In the genomic region with DNA sequence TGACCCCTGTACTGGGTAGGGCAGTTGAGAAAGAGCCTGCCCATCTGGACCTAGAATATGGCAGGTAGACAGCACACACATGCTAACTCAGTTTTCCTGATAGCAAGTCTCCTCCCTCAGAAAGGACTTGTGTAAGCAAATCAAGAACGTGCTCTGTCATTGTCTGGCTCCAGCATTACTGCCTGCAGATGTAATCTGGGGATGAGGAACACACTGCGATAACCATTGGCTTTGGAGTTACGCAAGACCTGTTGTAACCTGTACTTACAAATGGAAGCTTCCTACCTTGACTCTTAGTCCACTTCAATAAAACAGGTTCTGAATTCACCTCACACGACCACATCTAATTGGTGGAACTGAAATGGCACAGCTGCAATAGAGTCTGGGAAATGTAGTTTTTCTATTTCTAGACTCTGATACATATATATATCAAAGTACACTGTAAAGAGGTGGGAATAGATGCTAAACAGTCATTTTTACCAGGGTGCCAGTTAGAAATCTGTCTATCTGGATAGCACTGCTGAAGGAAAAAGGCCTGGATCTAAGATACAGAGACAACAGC, we compare ENCODE assay signal across 17 mouse cellular contexts. TPM values are rescaled to one million over a fixed set of nuclear protein-coding genes. Genes with fewer than 3 reads are reported as not detected.
DNase-seq lines count a peak whose midpoint lies in the region; ATAC-seq and TF ChIP-seq lines count a peak whose summit lies in the region.
"Had no signal": no experiment of that assay in that cellular context is flagged by ENCODE, and none has a peak within 500 bp of the region (broad histone marks: within the 10 kb centered on the region; RNA-seq: fewer than 3 reads in every experiment).

No protein-coding gene starts in this region.

- no peak for DNase-seq in liver, postnatal 0 days
- DNase-seq in liver (no peak), MEL (ENCODE audit: low read depth, low spot score) (peak; percentile 42)
- DNase-seq in fat pad, adult 2 months (ENCODE audit: extremely low read depth, low read depth, low spot score), result peak; percentile 87
- DNase-seq in left cerebral cortex, adult 9 months (ENCODE audit: low spot score in 2 of 2), result no peak
- DNase-seq in testis, postnatal 14 days (ENCODE audit: low spot score), result no peak
- DNase-seq: adrenal gland, postnatal 14 days; cerebellum, postnatal 25 days; thymus, postnatal 36 days had no signal

- no peak overlapping the region for H3K9ac ChIP-seq in liver, postnatal 0 days (replicated peaks)
- H3K9ac ChIP-seq in MEL (ENCODE audit: control insufficient read depth, low read depth, low read length, poor library complexity, severe bottlenecking), result no peak overlapping the region
- H3K9ac ChIP-seq: embryonic facial prominence, embryonic 15.5 days; forebrain, embryonic 13.5 days; lung, embryonic 15.5 days; neural tube, embryonic 15.5 days had no signal

- no peak for TF ChIP-seq CTCF in liver, postnatal 0 days (IDR thresholded peaks at IDR 0.05; ENCODE audit: low read depth)
- no peak for TF ChIP-seq CTCF in MEL (IDR thresholded peaks at IDR 0.05 in 2 of 3, conservative IDR thresholded peaks at IDR 0.05 in 1 of 3; ENCODE audit: control insufficient read depth in 1 of 3, insufficient read depth in 1 of 3, low read depth in 2 of 3, low read length in 3 of 3, poor library complexity in 1 of 3, severe bottlenecking in 1 of 3)

- H3K4me2 ChIP-seq in liver, postnatal 0 days (ENCODE audit: low read depth, low read length), result no peak overlapping the region
- H3K4me2 ChIP-seq: embryonic facial prominence, embryonic 15.5 days; forebrain, embryonic 13.5 days; lung, embryonic 15.5 days; neural tube, embryonic 15.5 days had no signal

- H3K79me2 ChIP-seq in MEL (ENCODE audit: control insufficient read depth, insufficient read depth, low read length, poor library complexity), result no peaks in the 10 kb centered on the region

- 0 out of 2 replicates have a peak, but pooled peaks cover 2% of the 10 kb centered on the region for H3K27me3 ChIP-seq in liver, postnatal 0 days (ENCODE audit: insufficient read depth, low read length)
- H3K27me3 ChIP-seq in MEL (ENCODE audit: control insufficient read depth in 1 of 2, insufficient read depth in 2 of 2, low read length in 2 of 2), result no peaks in the 10 kb centered on the region
- H3K27me3 ChIP-seq: forebrain, embryonic 13.5 days; neural tube, embryonic 15.5 days had no signal

- no peak for TF ChIP-seq RAD21 in MEL (IDR thresholded peaks at IDR 0.05; ENCODE audit: low read depth, low read length)

- TF ChIP-seq EP300 in liver, postnatal 0 days (IDR thresholded peaks at IDR 0.05; ENCODE audit: low read depth), result no peak
- no peak for TF ChIP-seq EP300 in MEL (IDR thresholded peaks at IDR 0.05; ENCODE audit: low read depth in 1 of 2, low read length in 2 of 2)

- H3K4me3 ChIP-seq in liver, postnatal 0 days (ENCODE audit: low read depth, low read length), result no peak overlapping the region
- H3K4me3 ChIP-seq in MEL (ENCODE audit: control insufficient read depth in 1 of 2, insufficient read depth in 1 of 2, low read depth in 2 of 2, low read length in 2 of 2), result no peak overlapping the region; a peak in 1 of 4 replicates
- H3K4me3 ChIP-seq: embryonic facial prominence, embryonic 15.5 days; forebrain, embryonic 13.5 days; heart, embryonic 10.5 days; lung, embryonic 15.5 days; neural tube, embryonic 15.5 days had no signal

- H3K27ac ChIP-seq in liver, postnatal 0 days (ENCODE audit: low read depth), result no peak overlapping the region
- H3K27ac ChIP-seq in MEL (ENCODE audit: control insufficient read depth, low read depth, low read length), result no peak overlapping the region
- H3K27ac ChIP-seq: embryonic facial prominence, embryonic 15.5 days; forebrain, embryonic 13.5 days; heart, embryonic 10.5 days; kidney, postnatal 0 days; lung, embryonic 15.5 days; neural tube, embryonic 15.5 days had no signal

- WGBS in liver, postnatal 0 days (ENCODE audit: insufficient replicate concordance), result 43% methylated on average over 4 of the region's 4 CpGs

- H3K9me3 ChIP-seq in liver, postnatal 0 days (ENCODE audit: low read length), result no peaks in the 10 kb centered on the region
- no peaks in the 10 kb centered on the region for H3K9me3 ChIP-seq in MEL (replicated peaks; ENCODE audit: insufficient read depth, low read length)
- H3K9me3 ChIP-seq: embryonic facial prominence, embryonic 15.5 days; forebrain, embryonic 13.5 days; G1E; heart, embryonic 10.5 days; lung, embryonic 15.5 days; neural tube, embryonic 15.5 days had no signal

- no peaks in the 10 kb centered on the region for H3K36me3 ChIP-seq in liver, postnatal 0 days (replicated peaks; ENCODE audit: insufficient read depth, low read length)
- H3K36me3 ChIP-seq in MEL (ENCODE audit: control insufficient read depth in 1 of 2, insufficient read depth in 2 of 2, low read length in 2 of 2), result peaks cover 0 to 7% of the 10 kb centered on the region in 2 experiments; a peak in 2 of 4 replicates
- H3K36me3 ChIP-seq: embryonic facial prominence, embryonic 15.5 days; G1E; heart, embryonic 10.5 days; lung, embryonic 15.5 days; neural tube, embryonic 15.5 days had no signal

- TF ChIP-seq POLR2A in MEL (IDR thresholded peaks at IDR 0.05; ENCODE audit: control insufficient read depth in 1 of 2, insufficient read depth in 1 of 2, low read depth in 1 of 2, low read length in 2 of 2, poor library complexity in 1 of 2), result no peak

- H3K4me1 ChIP-seq in liver, postnatal 0 days (ENCODE audit: insufficient read depth), result no peaks in the 10 kb centered on the region
- peaks cover 0 to 4% of the 10 kb centered on the region in 2 experiments; a peak in 1 of 4 replicates for H3K4me1 ChIP-seq in MEL (ENCODE audit: control insufficient read depth in 1 of 2, insufficient read depth in 2 of 2, low read length in 2 of 2)
- H3K4me1 ChIP-seq: embryonic facial prominence, embryonic 15.5 days; forebrain, embryonic 13.5 days; heart, embryonic 10.5 days; lung, embryonic 15.5 days; neural tube, embryonic 15.5 days had no signal

- ATAC-seq in liver, postnatal 0 days, result peak; percentile 78
- peak; percentile 55; the same call in 1 of the 2 replicates for ATAC-seq in megakaryocyte-erythroid progenitor cell, adult 5-6 weeks (replicated peaks; ENCODE audit: low FRiP score, low TSS enrichment, poor library complexity, severe bottlenecking)
- ATAC-seq: forebrain, embryonic 13.5 days had no signal

TF ChIP-seq in MEL, 35 proteins besides CTCF, POLR2A, EP300 and RAD21:
- TF ChIP-seq SIN3A (IDR thresholded peaks at IDR 0.05; ENCODE audit: low read length), result no peak
- TF ChIP-seq NELFE (IDR thresholded peaks at IDR 0.05; ENCODE audit: low read depth, low read length), result no peak
- no peak for TF ChIP-seq JUND (IDR thresholded peaks at IDR 0.05; ENCODE audit: low read depth, low read length)
- TF ChIP-seq MEF2A (IDR thresholded peaks at IDR 0.05; ENCODE audit: extremely low read depth, insufficient replicate concordance, low read depth, low read length, poor library complexity, severe bottlenecking), result no peak
- no peak for TF ChIP-seq MYC (IDR thresholded peaks at IDR 0.05; ENCODE audit: low read depth, low read length)
- peak; percentile 79 for TF ChIP-seq HCFC1 (IDR thresholded peaks at IDR 0.05; ENCODE audit: low read depth, low read length)
- no peak for TF ChIP-seq BHLHE40 (IDR thresholded peaks at IDR 0.05; ENCODE audit: borderline replicate concordance, low read depth, low read length)
- TF ChIP-seq TCF12 (IDR thresholded peaks at IDR 0.05; ENCODE audit: low read depth, low read length), result no peak
- peak; percentile 21; the same call in 1 of the 2 replicates for TF ChIP-seq GATA1 (IDR thresholded peaks at IDR 0.05; ENCODE audit: low read depth, low read length)
- TF ChIP-seq MAZ (IDR thresholded peaks at IDR 0.05; ENCODE audit: low read depth, low read length), result no peak
- TF ChIP-seq CHD1 (IDR thresholded peaks at IDR 0.05; ENCODE audit: low read depth, low read length), result no peak

RNA-seq across cellular contexts. Expression of a gene that starts 30.6 kb away (rescaled TPM):
- 14.9 and 15.2 TPM in 2 replicates for polyA plus RNA-seq in liver, postnatal 0 days (2015; fragmentation: Nextera tagmentation; extraction: Ambion mirVana)
- 34.4 and 43.9 TPM in 2 replicates for total RNA-seq in MEL (2012; rRNA removed)
- polyA plus RNA-seq in MEL (2012; ENCODE audit: insufficient read depth in 1 of 2, insufficient read length in 2 of 2, low read depth in 1 of 2, low replicate concordance in 2 of 2, missing spikeins in 1 of 2), result 10 to 100 TPM in 1 of 2 experiments, not detected in 1; 58.4 TPM
- total RNA-seq in megakaryocyte-erythroid progenitor cell, adult 5-6 weeks (2014; fragmentation: Nextera tagmentation), result 36.8 and 61.8 TPM in 2 replicates
- total RNA-seq in megakaryocyte-erythroid progenitor cell, adult 5-6 weeks (2017), result 63.3 and 68.6 TPM in 2 replicates

Comparison
In these comparisons a context has a peak if more than half of its experiments do, and no peak if none do; other contexts are left out.
1. DNase-seq: peak in MEL (single experiment) and fat pad, adult 2 months (single experiment); none in liver, postnatal 0 days (single experiment), liver (single experiment), left cerebral cortex, adult 9 months (0 of 2) and testis, postnatal 14 days (single experiment).